ENCODE assay signal across 8 mouse cellular contexts in genomic region chrX:105121227-105121865, GRCm38 (mm10). TPM values are rescaled to one million over a fixed set of nuclear protein-coding genes. Genes with fewer than 3 reads are reported as not detected.
DNase-seq lines count a peak whose midpoint lies in the region; ATAC-seq and TF ChIP-seq lines count a peak whose summit lies in the region.

No protein-coding gene starts in this region.

- POLR2A ChIA-PET in Patski (lab: Charles Lee): no interaction called here

- H3K27me3 ChIP-seq in Patski: no peaks in the 10 kb centered on the region
- peaks cover 48% of the 10 kb centered on the region for H3K27me3 ChIP-seq in hindbrain, embryonic 12.5 days
- 0 out of 2 replicates have a peak, but pooled peaks cover 9% of the 10 kb centered on the region for H3K27me3 ChIP-seq in lung, postnatal 0 days (replicated peaks; ENCODE audit: insufficient read depth, low read length)

- in situ Hi-C loops in Patski (cut with MboI; ENCODE audit: low pct_unique_long_range_greater_than_20kb): loop anchor here (25.0 kb wide), 1 partner anchor 1066 kb away; the partner anchor contains the start of gene Pgk1

- 0 out of 2 replicates have a peak, but pooled peaks cover 3% of the 10 kb centered on the region for H3K36me3 ChIP-seq in hindbrain, embryonic 12.5 days
- H3K36me3 ChIP-seq in lung, postnatal 0 days (ENCODE audit: insufficient read depth, low read length): no peaks in the 10 kb centered on the region

- peak overlapping the region; percentile 55 for H3K4me3 ChIP-seq in hindbrain, embryonic 12.5 days
- H3K4me3 ChIP-seq in lung, postnatal 0 days (ENCODE audit: low read depth, low read length): peak overlapping the region; percentile 44

- H3K9me3 ChIP-seq in hindbrain, embryonic 12.5 days (replicated peaks): no peaks in the 10 kb centered on the region
- no peaks in the 10 kb centered on the region for H3K9me3 ChIP-seq in lung, postnatal 0 days (ENCODE audit: low read length)

- peak overlapping the region; percentile 60 for H3K4me2 ChIP-seq in hindbrain, embryonic 12.5 days (replicated peaks)
- H3K4me2 ChIP-seq in lung, postnatal 0 days (replicated peaks; ENCODE audit: low read depth, low read length): peak overlapping the region; percentile 81

- CTCF ChIA-PET in Patski (lab: Charles Lee): no interaction called here

- TF ChIP-seq EP300 in lung, postnatal 0 days (IDR thresholded peaks at IDR 0.05): no peak

- no peak for DNase-seq in Patski (ENCODE audit: low read depth, low spot score)
- DNase-seq in cerebellum, postnatal 14 days: peak; percentile 87 to 93
- peak; percentile 75 to 77 for DNase-seq in frontal cortex, postnatal 14 days (ENCODE audit: low spot score in 2 of 2)
- peak; percentile 83 to 85 for DNase-seq in layer of hippocampus, postnatal 14 days (ENCODE audit: low spot score in 2 of 2)
- DNase-seq in lung, postnatal 0 days (ENCODE audit: low spot score): peak; percentile 48
- DNase-seq in ovary, postnatal 10 days (ENCODE audit: low spot score): peak; percentile 42
- DNase-seq in thymus, postnatal 14 days: peak; percentile 85

- no peaks in the 10 kb centered on the region for H3K4me1 ChIP-seq in hindbrain, embryonic 12.5 days
- H3K4me1 ChIP-seq in lung, postnatal 0 days (ENCODE audit: insufficient read depth, low read depth, low read length): no peaks in the 10 kb centered on the region

- H3K27ac ChIP-seq in hindbrain, embryonic 12.5 days: peak overlapping the region; percentile 80
- no peak overlapping the region for H3K27ac ChIP-seq in lung, postnatal 0 days (ENCODE audit: low read length)

- H3K9ac ChIP-seq in hindbrain, embryonic 12.5 days: peak overlapping the region; percentile 76
- no peak overlapping the region for H3K9ac ChIP-seq in lung, postnatal 0 days (replicated peaks; ENCODE audit: low read depth)

- peak; percentile 74 for ATAC-seq in Patski
- ATAC-seq in hindbrain, embryonic 12.5 days (ENCODE audit: low FRiP score): peak; percentile 87
- peak; percentile 62 for ATAC-seq in lung, postnatal 0 days

- WGBS in hindbrain, embryonic 12.5 days: 13% methylated on average over 38 of the region's 38 CpGs
- 20% methylated on average over 28 of the region's 38 CpGs for WGBS in lung, postnatal 0 days

- TF ChIP-seq CTCF in Patski (IDR thresholded peaks at IDR 0.05): no peak
- peak; percentile 59 for TF ChIP-seq CTCF in lung, postnatal 0 days (IDR thresholded peaks at IDR 0.05)

RNA-seq across cellular contexts. Expression of gene Magee1, which starts 1.2 kb away (rescaled TPM):
- 32.2 TPM for polyA plus RNA-seq in Patski (2021)
- polyA plus RNA-seq in hindbrain, embryonic 12.5 days (2016; fragmentation: Nextera tagmentation; extraction: Ambion mirVana): 90.3 and 92.9 TPM in 2 replicates
- total RNA-seq in layer of hippocampus, postnatal 14 days (2021): 100 to 1,000 TPM; 143 to 146 TPM
- polyA plus RNA-seq in lung, postnatal 0 days (2015; fragmentation: Nextera tagmentation; extraction: Ambion mirVana): 5.8 and 7.1 TPM in 2 replicates

RNA-seq across cellular contexts. Expression of gene Pbdc1, which starts 41.8 kb away (rescaled TPM):
- 37.9 TPM for polyA plus RNA-seq in Patski (2021)
- polyA plus RNA-seq in hindbrain, embryonic 12.5 days (2016; fragmentation: Nextera tagmentation; extraction: Ambion mirVana): 45.6 and 51.5 TPM in 2 replicates
- 10 to 100 TPM; 16.4 to 16.6 TPM for total RNA-seq in layer of hippocampus, postnatal 14 days (2021)
- 27.5 and 32.1 TPM in 2 replicates for polyA plus RNA-seq in lung, postnatal 0 days (2015; fragmentation: Nextera tagmentation; extraction: Ambion mirVana)
